Mouse (Mus musculus) heart, adult 2 months (tissue): ENCODE measurements around the gene Ghr.

Source experiments
- EP300 ChIP-seq: fragments of 200-500 bp; IDR thresholded peaks from 2 replicates; pipeline ENCODE4 v1.6.1; 2011; ENCODE audit warnings: low read depth, low read length, control low read depth; ENCODE audit not compliant: insufficient read depth
- POLR2A ChIP-seq: fragments of 200-500 bp; IDR thresholded peaks from 2 replicates; pipeline ENCODE4 v1.6.1; 2011; ENCODE audit warnings: mild to moderate bottlenecking, low read depth, low read length, control low read depth; ENCODE audit not compliant: insufficient read depth

DNA sequence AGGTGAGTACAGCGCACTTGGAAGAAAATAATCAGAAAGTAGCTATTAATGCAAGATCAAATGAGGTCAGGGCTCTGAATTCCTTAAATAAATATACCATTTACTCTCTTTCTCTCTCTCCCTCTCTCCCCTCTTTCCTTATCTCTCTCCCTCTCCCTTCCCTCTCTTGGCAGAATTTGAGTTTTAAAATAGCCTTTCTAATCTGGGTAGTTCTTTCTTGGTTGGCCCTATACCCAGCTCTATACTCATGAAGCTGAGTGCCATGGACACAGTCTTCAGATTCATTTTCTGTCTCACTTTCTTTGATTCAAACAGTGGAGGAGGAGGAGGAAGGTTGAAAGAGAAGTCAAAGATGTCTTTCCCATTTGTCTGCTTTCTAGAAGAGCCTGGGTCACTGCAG lies 84.3 kb downstream of the Ghr start:
- no peak for TF ChIP-seq POLR2A
- no peak for TF ChIP-seq EP300
